Mouse (Mus musculus): ENCODE data around the gene Pkd1l2. TPM values are rescaled to one million over a fixed set of nuclear protein-coding genes. Genes with fewer than 3 reads are reported as not detected.

Gene Pkd1l2
- total RNA-seq, 2 experiments from 2014 or later = 0.07 TPM

GRCm38 (mm10) chr8:116991241-116991640, 91.0 kb downstream of the Pkd1l2 start:
- DNase-seq (ENCODE audit: low spot score in 2 of 2) = no peak
- intact Hi-C loops (cut with DNase I) = loop anchor here (5.0 to 10.0 kb wide), 2 partner anchors 69 to 164 kb away; partner anchors contain the start of genes Cenpn, Cmc2 and Gan

GRCm38 (mm10) chr8:116989842-116990241, 92.4 kb downstream of the Pkd1l2 start:
- intact Hi-C loops (cut with DNase I) = loop anchor here (5.0 to 10.0 kb wide), 2 partner anchors 68 to 165 kb away; partner anchors contain the start of genes Cenpn, Cmc2 and Gan
- DNase-seq (ENCODE audit: low spot score in 2 of 2) = no peak

GRCm38 (mm10) chr8:116980117-116980516, 102.1 kb downstream of the Pkd1l2 start:
- DNase-seq (ENCODE audit: low spot score in 2 of 2) = peak; percentile 28 to 46
- intact Hi-C loops (cut with DNase I) = no loop called here

- DNase-seq (ENCODE audit: low spot score in 2 of 2) = peak; percentile 98
- intact Hi-C loops (cut with DNase I) = loop anchor here (1.0 kb wide), 1 partner anchor 35 kb away; the partner anchor contains the start of gene Atmin
Observed at GRCm38 (mm10) chr8:116978631-116979256, 103.5 kb downstream of the Pkd1l2 start, which contains the start of gene 1700030J22Rik. Gene 1700030J22Rik (minus strand): TSS chr8:116978959.

- peak in 1 of 2 experiments; percentile 18 for DNase-seq (ENCODE audit: low spot score in 2 of 2)
- intact Hi-C loops (cut with DNase I) = no loop called here
Observed at GRCm38 (mm10) chr8:116978052-116978451, 104.2 kb downstream of the Pkd1l2 start.

GRCm38 (mm10) chr8:116975606-116976005, 106.6 kb downstream of the Pkd1l2 start:
- DNase-seq (ENCODE audit: low spot score in 2 of 2) = no peak
- intact Hi-C loops (cut with DNase I) = no loop called here

GRCm38 (mm10) chr8:116975066-116975465, 107.2 kb downstream of the Pkd1l2 start:
- no peak for DNase-seq (ENCODE audit: low spot score in 2 of 2)
- intact Hi-C loops (cut with DNase I) = no loop called here

- intact Hi-C loops (cut with DNase I) = no loop called here
- no peak for DNase-seq (ENCODE audit: low spot score in 2 of 2)
Observed at GRCm38 (mm10) chr8:116969531-116969930, 112.7 kb downstream of the Pkd1l2 start.

- peak; percentile 84 to 89 for DNase-seq (ENCODE audit: low spot score in 2 of 2)
- intact Hi-C loops (cut with DNase I) = no loop called here
Observed at GRCm38 (mm10) chr8:116954415-116954814, 127.8 kb downstream of the Pkd1l2 start.

GRCm38 (mm10) chr8:116952428-116952827, 129.8 kb downstream of the Pkd1l2 start:
- intact Hi-C loops (cut with DNase I) = no loop called here
- no peak for DNase-seq (ENCODE audit: low spot score in 2 of 2)

- no peak for DNase-seq (ENCODE audit: low spot score in 2 of 2)
- intact Hi-C loops (cut with DNase I) = no loop called here
Observed at GRCm38 (mm10) chr8:116951778-116952177, 130.5 kb downstream of the Pkd1l2 start.

- intact Hi-C loops (cut with DNase I) = no loop called here
- no peak for DNase-seq (ENCODE audit: low spot score in 2 of 2)
Observed at GRCm38 (mm10) chr8:116951369-116951768, 130.9 kb downstream of the Pkd1l2 start.

- DNase-seq (ENCODE audit: low spot score in 2 of 2) = no peak
- intact Hi-C loops (cut with DNase I) = no loop called here
Observed at GRCm38 (mm10) chr8:116947589-116947988, 134.7 kb downstream of the Pkd1l2 start.

GRCm38 (mm10) chr8:116946851-116947250, 135.4 kb downstream of the Pkd1l2 start:
- DNase-seq (ENCODE audit: low spot score in 2 of 2) = no peak
- intact Hi-C loops (cut with DNase I) = no loop called here

GRCm38 (mm10) chr8:116946268-116946838, 135.9 kb downstream of the Pkd1l2 start:
- intact Hi-C loops (cut with DNase I) = no loop called here
- peak; percentile 67 to 68 for DNase-seq (ENCODE audit: low spot score in 2 of 2)

Other genes starting within 250 kb of the Pkd1l2 start
- 10 to 100 TPM; 19.6 to 20.8 TPM for gene Cmc2, start 161.0 kb downstream of the Pkd1l2 start, total RNA-seq (2021)
- 1 to 10 TPM; 1.1 to 1.5 TPM for gene Cenpn, start 160.7 kb downstream of the Pkd1l2 start, total RNA-seq (2021)
- 10 to 100 TPM; 63.3 to 66.0 TPM for gene Atmin, start 139.1 kb downstream of the Pkd1l2 start, total RNA-seq (2021)
- 10 to 100 TPM; 13.5 TPM for gene 1700030J22Rik, start 103.5 kb downstream of the Pkd1l2 start, total RNA-seq (2021)
- 10 to 100 TPM; 33.2 to 43.7 TPM for gene Gcsh, start 88.9 kb downstream of the Pkd1l2 start, total RNA-seq (2021)
- not detected for gene Bco1, start 13.4 kb upstream of the Pkd1l2 start, total RNA-seq (2021)
- 10 to 100 TPM; 16.3 to 17.0 TPM for gene Gan, start 75.7 kb upstream of the Pkd1l2 start, total RNA-seq (2021)
- 100 to 1,000 TPM; 333 to 339 TPM for gene Cmip, start 174.6 kb upstream of the Pkd1l2 start, total RNA-seq (2021)